Comparison of ENCODE assay signal across 19 mouse cellular contexts in the genomic region with DNA sequence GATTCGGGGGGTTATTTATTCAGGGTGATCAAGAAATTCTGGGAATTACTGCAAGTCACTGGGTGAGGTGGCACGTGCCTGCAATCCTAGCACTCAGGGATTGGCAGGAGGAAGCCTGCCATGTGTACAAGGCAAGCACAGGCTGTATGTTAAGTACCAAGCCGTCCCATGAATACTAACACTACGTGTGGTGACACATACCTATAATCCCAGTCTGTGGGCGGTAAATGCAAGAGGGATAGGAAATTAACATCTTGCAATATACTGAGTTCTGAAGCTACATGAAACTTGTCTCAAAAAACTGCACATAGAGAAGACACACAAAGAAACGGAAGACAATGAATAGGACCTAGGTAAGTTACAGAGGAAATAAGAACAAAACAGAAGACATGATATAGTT. TPM values are rescaled to one million over a fixed set of nuclear protein-coding genes. Genes with fewer than 3 reads are reported as not detected.
DNase-seq lines count a peak whose midpoint lies in the region; ATAC-seq lines count a peak whose summit lies in the region.
"Had no signal": no experiment of that assay in that cellular context is flagged by ENCODE, and none has a peak within 500 bp of the region (broad histone marks: within the 10 kb centered on the region; RNA-seq: fewer than 3 reads in every experiment).

No protein-coding gene starts in this region.

- WGBS in forebrain, embryonic 11.5 days: 86% methylated on average over 6 of the region's 6 CpGs

- DNase-seq in fat pad, adult 2 months (ENCODE audit: extremely low read depth, low read depth, low spot score): peak; percentile 95
- peak; percentile 92 for DNase-seq in gonadal fat pad, adult 2 months (ENCODE audit: low read depth)
- no peak for DNase-seq in cerebellum, postnatal 25 days
- DNase-seq in forebrain, embryonic 11.5 days (ENCODE audit: low spot score): no peak
- DNase-seq: adrenal gland, adult 2 months; adrenal gland, adult 8-10 months; adrenal gland, postnatal 10 days; adrenal gland, postnatal 14 days; adrenal gland, postnatal 25 days; adrenal gland, postnatal 36 days; B cell, adult 2 months; cerebellum, adult 11 months; cerebellum, adult 11-12 months; cerebellum, adult 18-20 months had no signal

- H3K4me3 ChIP-seq in forebrain, embryonic 11.5 days (ENCODE audit: low read depth, low read length): no peak overlapping the region

- H3K9me3 ChIP-seq in forebrain, embryonic 11.5 days (ENCODE audit: control insufficient read depth, low read length): no peaks in the 10 kb centered on the region
- H3K9me3 ChIP-seq: G1E had no signal

- H3K4me2 ChIP-seq in forebrain, embryonic 11.5 days (ENCODE audit: low read depth, low read length, severe bottlenecking): no peak overlapping the region

- H3K4me1 ChIP-seq in forebrain, embryonic 11.5 days (replicated peaks; ENCODE audit: control insufficient read depth, insufficient read depth, low read length): no peaks in the 10 kb centered on the region

- H3K27ac ChIP-seq in forebrain, embryonic 11.5 days (ENCODE audit: low read depth, low read length): no peak overlapping the region

- no peak for ATAC-seq in forebrain, embryonic 11.5 days (replicated peaks; ENCODE audit: low FRiP score)
- ATAC-seq: activated CD4-positive, CD25-positive, alpha-beta regulatory T cell, adult 4 months; CD4-positive, CD25-positive, alpha-beta regulatory T cell, adult 4 months; Patski had no signal

- H3K27me3 ChIP-seq in forebrain, embryonic 11.5 days (ENCODE audit: control insufficient read depth, insufficient read depth, low read length): no peaks in the 10 kb centered on the region
- H3K27me3 ChIP-seq: CH12.LX, Patski had no signal

- no peaks in the 10 kb centered on the region for H3K36me3 ChIP-seq in forebrain, embryonic 11.5 days (ENCODE audit: control insufficient read depth, insufficient read depth, low read length)
- H3K36me3 ChIP-seq: G1E had no signal

- no peak overlapping the region for H3K9ac ChIP-seq in forebrain, embryonic 11.5 days (ENCODE audit: low read length)

RNA-seq across cellular contexts. Expression of a gene that starts 8.0 kb away (rescaled TPM):
- 92.5 and 115 TPM in 2 replicates for polyA plus RNA-seq in gonadal fat pad, adult 2 months (2012; rRNA removed)
- 139 and 144 TPM in 2 replicates for polyA plus RNA-seq in forebrain, embryonic 11.5 days (2014; fragmentation: Nextera tagmentation; extraction: Ambion mirVana)

RNA-seq across cellular contexts. Expression of a gene that starts 39.6 kb away (rescaled TPM):
- 35.3 and 38.9 TPM in 2 replicates for polyA plus RNA-seq in gonadal fat pad, adult 2 months (2012; rRNA removed)
- 41.5 and 47.9 TPM in 2 replicates for polyA plus RNA-seq in forebrain, embryonic 11.5 days (2014; fragmentation: Nextera tagmentation; extraction: Ambion mirVana)

RNA-seq across cellular contexts. Expression of a gene that starts 39.7 kb away (rescaled TPM):
- polyA plus RNA-seq in gonadal fat pad, adult 2 months (2012; rRNA removed): 29.8 and 32.6 TPM in 2 replicates
- 151 TPM in 2 replicates for polyA plus RNA-seq in forebrain, embryonic 11.5 days (2014; fragmentation: Nextera tagmentation; extraction: Ambion mirVana)

RNA-seq across cellular contexts. Expression of a gene that starts 42.9 kb away (rescaled TPM):
- 1,302 and 1,405 TPM in 2 replicates for polyA plus RNA-seq in gonadal fat pad, adult 2 months (2012; rRNA removed)
- polyA plus RNA-seq in forebrain, embryonic 11.5 days (2014; fragmentation: Nextera tagmentation; extraction: Ambion mirVana): 620 and 659 TPM in 2 replicates

RNA-seq across cellular contexts. Expression of a gene that starts 47.5 kb away (rescaled TPM):
- polyA plus RNA-seq in gonadal fat pad, adult 2 months (2012; rRNA removed): 4.3 and 5.5 TPM in 2 replicates
- polyA plus RNA-seq in forebrain, embryonic 11.5 days (2014; fragmentation: Nextera tagmentation; extraction: Ambion mirVana): 3.0 and 3.4 TPM in 2 replicates

Comparison
In these comparisons a context has a peak if more than half of its experiments do, and no peak if none do; other contexts are left out.
1. DNase-seq: peak in fat pad, adult 2 months (single experiment) and gonadal fat pad, adult 2 months (single experiment); none in cerebellum, postnatal 25 days (0 of 2) and forebrain, embryonic 11.5 days (single experiment).